Mouse (Mus musculus) liver, adult 2 months (tissue): ENCODE data around the gene Fermt2. TPM values are rescaled to one million over a fixed set of nuclear protein-coding genes. Genes with fewer than 3 reads are reported as not detected.

Experiments
- DNase-seq: peaks from one replicate; pipeline ENCODE4 v3.0.0-alpha.2; 2011; ENCODE audit warnings: low read depth, low spot score; ENCODE audit errors: extremely low read depth
- H3K27ac ChIP-seq: fragments of 200-500 bp; replicated peaks from 2 replicates; pipeline ENCODE4 v1.5.1; 2012; ENCODE audit warnings: low read depth, mild to moderate bottlenecking, control low read depth, inconsistent platforms, low read length; ENCODE audit not compliant: insufficient read depth
- H3K27me3 ChIP-seq: fragments of 200-500 bp; 2 replicates; pipeline ENCODE4 v1.6.1; 2012; ENCODE audit warnings: mild to moderate bottlenecking, moderate library complexity, low read length, inconsistent platforms; ENCODE audit not compliant: control insufficient read depth, insufficient read depth
- H3K36me3 ChIP-seq: fragments of 200-500 bp; 2 replicates; pipeline ENCODE4 v1.6.1; 2012; ENCODE audit warnings: low read length, inconsistent platforms; ENCODE audit not compliant: control insufficient read depth, insufficient read depth
- H3K4me1 ChIP-seq: fragments of 200-500 bp; 2 replicates; pipeline ENCODE4 v1.6.1; 2011; ENCODE audit warnings: low read length; ENCODE audit not compliant: control insufficient read depth, insufficient read depth
- H3K4me3 ChIP-seq: fragments of 200-500 bp; 2 replicates; pipeline ENCODE4 v1.5.1; 2011; ENCODE audit warnings: low read depth, mild to moderate bottlenecking, control low read depth, low read length, moderate library complexity; ENCODE audit not compliant: insufficient read depth
- H3K79me2 ChIP-seq: fragments of 200-500 bp; 2 replicates; pipeline ENCODE4 v1.6.1; 2012; ENCODE audit warnings: inconsistent platforms, mild to moderate bottlenecking, low read length, moderate library complexity; ENCODE audit not compliant: control insufficient read depth, insufficient read depth
- H3K9ac ChIP-seq: fragments of 200-500 bp; 2 replicates; pipeline ENCODE4 v1.6.1; 2012; ENCODE audit warnings: low read depth, mild to moderate bottlenecking, control low read depth, inconsistent platforms, low read length
- CTCF ChIP-seq: fragments of 200-500 bp; IDR thresholded peaks from 2 replicates; pipeline ENCODE4 v1.5.1; 2011; ENCODE audit warnings: low read depth, low read length, control low read depth
- POLR2A ChIP-seq: fragments of 200-500 bp; IDR thresholded peaks from 2 replicates; pipeline ENCODE4 v1.6.1; 2011; ENCODE audit warnings: low read length, control low read depth; ENCODE audit not compliant: insufficient read depth; ENCODE audit errors: extremely low read depth
- WGBS: fragments of 180-500 bp; shearing (Covaris S2); methylation state at CpG from one replicate; pipeline ENCODE4 v1.1.7; 2018; 5-methylcytosine and 5-hydroxymethylcytosine counted together
- polyA plus RNA-seq: library from polyadenylated mRNA; depleted of rRNA; stranded (reverse); fragments of >200 nt; gene quantifications from 2 replicates; pipeline ENCODE4 v1.2.3, GENCODE M21; 2012
- total RNA-seq: library from RNA; depleted of rRNA; stranded (reverse); fragments of >200 nt; gene quantifications from 2 replicates; pipeline ENCODE4 v1.2.3, GENCODE M21; 2014

Gene Fermt2
- total and polyA plus RNA-seq, 2 experiments, result 49.7 to 104 TPM

- no peak for TF ChIP-seq POLR2A
- DNase-seq, result peak; percentile 63
- Histone ChIP-seq H3K79me2 (peaks cover 10% of the 10 kb centered on the region; the same call in 1 of the 2 replicates), H3K27ac (peak overlapping the region; percentile 41), H3K4me1 (peaks cover 20% of the 10 kb centered on the region), H3K4me3 (peak overlapping the region; percentile 59), H3K36me3 (no peaks in the 10 kb centered on the region), H3K9ac (peak overlapping the region; percentile 96), H3K27me3 (no peaks in the 10 kb centered on the region)
- under 1% methylated on average over 13 of the region's 13 CpGs for WGBS
These were observed 1.1 kb downstream of the Fermt2 start for GRCm38 (mm10) chr14:45528861-45529260.

- no peak for TF ChIP-seq CTCF
- no peak for TF ChIP-seq POLR2A
- Histone ChIP-seq H3K9ac (peak overlapping the region; percentile 42; the same call in 1 of the 2 replicates), H3K79me2 (peaks cover 55% of the 10 kb centered on the region), H3K4me1 (peaks cover 32% of the 10 kb centered on the region), H3K4me3 (no peak overlapping the region), H3K27ac (0 out of 2 replicates have a peak overlapping the region, but pooled peaks have one; percentile 28), H3K36me3 (peaks cover 2% of the 10 kb centered on the region), H3K27me3 (no peaks in the 10 kb centered on the region)
- WGBS, result 76% methylated on average over 11 of the region's 11 CpGs
- DNase-seq, result no peak
These were observed 14.1 kb downstream of the Fermt2 start for GRCm38 (mm10) chr14:45515771-45516170.

- H3K4me1 ChIP-seq, result peaks cover 60% of the 10 kb centered on the region
- H3K9ac ChIP-seq, result no peak overlapping the region
- H3K79me2 ChIP-seq, result peaks cover 66% of the 10 kb centered on the region
- peaks cover 2% of the 10 kb centered on the region for H3K36me3 ChIP-seq
- no peak overlapping the region for H3K4me3 ChIP-seq
- TF ChIP-seq POLR2A, result no peak
- no peak for TF ChIP-seq CTCF
- H3K27me3 ChIP-seq, result no peaks in the 10 kb centered on the region
- DNase-seq, result peak; percentile 91
- H3K27ac ChIP-seq, result peak overlapping the region; percentile 85
- 6% methylated on average over 4 of the region's 4 CpGs for WGBS
These were observed 19.1 kb downstream of the Fermt2 start for GRCm38 (mm10) chr14:45510787-45511186.

GRCm38 (mm10) chr14:45507923-45508322 is 22.0 kb downstream of the Fermt2 start:
- H3K4me1 ChIP-seq, result peaks cover 65% of the 10 kb centered on the region

GRCm38 (mm10) chr14:45507447-45507846 is 22.5 kb downstream of the Fermt2 start:
- no peak for DNase-seq
- Histone ChIP-seq H3K27me3 (no peaks in the 10 kb centered on the region), H3K27ac (peak overlapping the region; percentile 68), H3K4me3 (no peak overlapping the region), H3K4me1 (peaks cover 62% of the 10 kb centered on the region), H3K36me3 (peaks cover 2% of the 10 kb centered on the region), H3K79me2 (peaks cover 60% of the 10 kb centered on the region), H3K9ac (no peak overlapping the region)
- WGBS, result 72% methylated on average over 3 of the region's 3 CpGs
- no peak for TF ChIP-seq POLR2A
- TF ChIP-seq CTCF, result no peak

More at GRCm38 (mm10) chr14:45507923-45508322, 22.0 kb downstream of the Fermt2 start:
- H3K9ac ChIP-seq, result no peak overlapping the region
- H3K36me3 ChIP-seq, result peaks cover 2% of the 10 kb centered on the region
- no peaks in the 10 kb centered on the region for H3K27me3 ChIP-seq
- peak overlapping the region; percentile 68 for H3K27ac ChIP-seq
- H3K79me2 ChIP-seq, result peaks cover 60% of the 10 kb centered on the region
- WGBS, result 11% methylated on average over 4 of the region's 4 CpGs
- no peak for DNase-seq
- TF ChIP-seq CTCF, result no peak
- TF ChIP-seq POLR2A, result no peak
- no peak overlapping the region for H3K4me3 ChIP-seq

GRCm38 (mm10) chr14:45507032-45507431 is 22.9 kb downstream of the Fermt2 start:
- Histone ChIP-seq H3K36me3 (no peaks in the 10 kb centered on the region), H3K27ac (peak overlapping the region; percentile 1; the same call in 1 of the 2 replicates), H3K9ac (no peak overlapping the region), H3K79me2 (peaks cover 57% of the 10 kb centered on the region), H3K4me1 (peaks cover 59% of the 10 kb centered on the region), H3K27me3 (no peaks in the 10 kb centered on the region), H3K4me3 (no peak overlapping the region)
- no peak for TF ChIP-seq POLR2A
- no peak for TF ChIP-seq CTCF
- no peak for DNase-seq
- 27% methylated on average over 6 of the region's 6 CpGs for WGBS
